Mouse (Mus musculus) ES-Bruce4 (cell line): ENCODE measurements around the gene Actl11.

Experiments used
- CTCF ChIP-seq: IDR thresholded peaks from one replicate; pipeline ENCODE4 v1.8.1; 2011; ENCODE audit warnings: low read depth, low read length
- POLR2A ChIP-seq: IDR thresholded peaks from one replicate; pipeline ENCODE4 v1.8.1; 2011; ENCODE audit warnings: low read length; ENCODE audit not compliant: insufficient read depth

DNA sequence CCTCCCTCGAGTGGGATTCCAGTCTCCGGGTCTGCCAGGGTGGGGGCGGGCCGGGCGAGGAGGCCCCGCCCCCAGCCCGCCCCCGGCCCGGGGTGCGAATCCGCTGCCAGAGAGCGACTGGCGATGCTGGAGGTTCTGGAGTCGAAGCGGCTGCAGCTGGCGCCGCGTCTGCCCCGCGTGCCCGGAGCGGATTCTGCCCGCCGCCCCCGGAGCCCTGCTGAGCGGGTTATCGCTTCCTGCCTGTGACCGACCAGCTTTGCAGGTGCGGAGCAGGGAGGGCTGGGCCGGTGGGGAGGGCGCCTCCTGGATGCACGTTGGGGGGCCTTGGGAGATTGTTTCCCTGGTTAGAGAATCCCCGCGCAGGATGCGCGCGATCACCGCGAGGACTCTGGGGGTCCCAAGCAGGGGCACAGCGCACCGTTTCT is 7.5 kb downstream of the Actl11 start:
- no peak for TF ChIP-seq CTCF
- TF ChIP-seq POLR2A, result no peak
